10 mouse cellular contexts compared by ENCODE assay signal in the genomic region with DNA sequence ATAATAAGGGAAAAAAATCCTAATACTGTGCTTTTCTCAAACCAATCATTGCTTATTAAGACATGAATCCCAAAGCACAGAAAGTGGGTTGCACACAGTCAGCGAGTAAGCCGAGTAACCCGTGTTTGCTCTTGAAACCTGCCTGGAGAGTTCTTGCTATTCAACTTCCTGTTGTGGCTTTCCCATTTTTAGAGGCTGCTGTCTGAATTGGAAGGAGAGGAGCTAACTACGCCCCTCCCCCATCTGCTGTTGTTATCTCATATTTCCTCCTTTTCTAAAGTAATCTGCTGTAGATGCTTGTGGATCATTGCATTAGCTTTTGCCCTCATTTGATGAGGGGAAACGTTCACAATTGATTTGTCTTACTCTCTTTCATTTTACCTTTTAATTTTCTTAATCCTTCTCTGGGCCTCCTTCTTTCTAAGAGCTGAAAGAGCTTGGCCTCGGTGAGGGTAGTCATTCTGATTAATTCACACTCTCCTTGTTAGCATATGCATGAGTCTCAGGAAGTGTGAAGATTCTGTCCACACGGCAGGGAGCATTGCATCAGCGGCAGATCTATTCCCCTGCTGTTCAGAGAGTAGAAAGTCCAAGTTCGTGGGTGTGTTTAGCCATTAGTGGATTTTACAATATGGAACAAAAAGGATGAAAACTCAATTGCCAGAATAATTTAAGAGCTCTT.
DNase-seq lines count a peak whose midpoint lies in the region; ATAC-seq and TF ChIP-seq lines count a peak whose summit lies in the region.
"Had no signal": no experiment of that assay in that cellular context is flagged by ENCODE, and none has a peak within 500 bp of the region (broad histone marks: within the 10 kb centered on the region; RNA-seq: fewer than 3 reads in every experiment).

No protein-coding gene starts in this region.

- WGBS in midbrain, embryonic 10.5 days = 24% methylated on average over 9 of the region's 9 CpGs
- 9% methylated on average over 9 of the region's 9 CpGs for WGBS in midbrain, postnatal 0 days
- WGBS in forebrain, embryonic 16.5 days = 2% methylated on average over 9 of the region's 9 CpGs
- WGBS in limb, embryonic 10.5 days = 42% methylated on average over 9 of the region's 9 CpGs

- DNase-seq in midbrain, embryonic 10.5 days (ENCODE audit: low spot score) = peak; percentile 41
- DNase-seq in midbrain, postnatal 0 days (ENCODE audit: low spot score) = no peak
- peak; percentile 5 to 6 for DNase-seq in left cerebral cortex, postnatal 36 days (ENCODE audit: low spot score in 2 of 2)
- peak; percentile 7 for DNase-seq in right cerebral cortex, postnatal 25 days
- DNase-seq in adrenal gland, adult 8-10 months = no peak
- no peak for DNase-seq in limb, embryonic 10.5 days (ENCODE audit: low spot score)

- ATAC-seq in midbrain, postnatal 0 days (ENCODE audit: low FRiP score) = no peak
- ATAC-seq in forebrain, embryonic 16.5 days = peak; percentile 95
- ATAC-seq in erythroblast, adult 5-6 weeks (replicated peaks; ENCODE audit: low FRiP score, poor library complexity, severe bottlenecking) = no peak
- ATAC-seq: Patski had no signal

- H3K27ac ChIP-seq in midbrain, embryonic 10.5 days (replicated peaks) = peak overlapping the region; percentile 59
- no peak overlapping the region for H3K27ac ChIP-seq in midbrain, postnatal 0 days (ENCODE audit: low read depth, low read length)
- H3K27ac ChIP-seq in forebrain, embryonic 16.5 days (ENCODE audit: low read length) = peak overlapping the region; percentile 69
- H3K27ac ChIP-seq in limb, embryonic 10.5 days = no peak overlapping the region
- H3K27ac ChIP-seq: left cerebral cortex, adult 2 months had no signal

- intact Hi-C loops in left cerebral cortex, postnatal 36 days (cut with DNase I) = no loop called here

- no peak for TF ChIP-seq CTCF in midbrain, postnatal 0 days (IDR thresholded peaks at IDR 0.05)

- no peak overlapping the region for H3K4me2 ChIP-seq in midbrain, postnatal 0 days (ENCODE audit: low read depth, low read length, poor library complexity, severe bottlenecking)
- no peak overlapping the region for H3K4me2 ChIP-seq in forebrain, embryonic 16.5 days (ENCODE audit: low read length)

- no peak overlapping the region for H3K9ac ChIP-seq in midbrain, postnatal 0 days (replicated peaks; ENCODE audit: low read length, poor library complexity, severe bottlenecking)
- no peak overlapping the region for H3K9ac ChIP-seq in forebrain, embryonic 16.5 days (replicated peaks; ENCODE audit: low read depth, low read length)

- H3K4me1 ChIP-seq in midbrain, embryonic 10.5 days = peaks cover 12% of the 10 kb centered on the region
- no peaks in the 10 kb centered on the region for H3K4me1 ChIP-seq in midbrain, postnatal 0 days (ENCODE audit: insufficient read depth, low read length)
- H3K4me1 ChIP-seq in forebrain, embryonic 16.5 days (replicated peaks; ENCODE audit: control insufficient read depth, insufficient read depth, low read length) = peaks cover 11% of the 10 kb centered on the region
- H3K4me1 ChIP-seq in limb, embryonic 10.5 days = no peaks in the 10 kb centered on the region

- no peaks in the 10 kb centered on the region for H3K9me3 ChIP-seq in midbrain, embryonic 10.5 days (replicated peaks)
- H3K9me3 ChIP-seq in midbrain, postnatal 0 days (ENCODE audit: low read length) = no peaks in the 10 kb centered on the region
- no peaks in the 10 kb centered on the region for H3K9me3 ChIP-seq in forebrain, embryonic 16.5 days (ENCODE audit: control insufficient read depth, low read length)
- H3K9me3 ChIP-seq in limb, embryonic 10.5 days (replicated peaks) = no peaks in the 10 kb centered on the region

- H3K27me3 ChIP-seq in midbrain, embryonic 10.5 days (ENCODE audit: low read depth, poor library complexity, severe bottlenecking) = no peaks in the 10 kb centered on the region
- H3K27me3 ChIP-seq in midbrain, postnatal 0 days (ENCODE audit: insufficient read depth, low read length) = no peaks in the 10 kb centered on the region
- H3K27me3 ChIP-seq in forebrain, embryonic 16.5 days (replicated peaks; ENCODE audit: control insufficient read depth, insufficient read depth, low read length) = no peaks in the 10 kb centered on the region
- no peaks in the 10 kb centered on the region for H3K27me3 ChIP-seq in limb, embryonic 10.5 days (ENCODE audit: low read depth, poor library complexity, severe bottlenecking)
- H3K27me3 ChIP-seq: Patski had no signal

- H3K4me3 ChIP-seq in midbrain, embryonic 10.5 days = no peak overlapping the region
- no peak overlapping the region for H3K4me3 ChIP-seq in midbrain, postnatal 0 days (ENCODE audit: low read depth, low read length)
- H3K4me3 ChIP-seq in forebrain, embryonic 16.5 days (replicated peaks; ENCODE audit: low read length) = no peak overlapping the region
- no peak overlapping the region for H3K4me3 ChIP-seq in limb, embryonic 10.5 days
- H3K4me3 ChIP-seq: left cerebral cortex, adult 2 months had no signal

- H3K36me3 ChIP-seq in midbrain, embryonic 10.5 days = no peaks in the 10 kb centered on the region
- H3K36me3 ChIP-seq in midbrain, postnatal 0 days (ENCODE audit: insufficient read depth, low read length) = no peaks in the 10 kb centered on the region
- H3K36me3 ChIP-seq in forebrain, embryonic 16.5 days (ENCODE audit: control insufficient read depth, insufficient read depth) = no peaks in the 10 kb centered on the region
- no peaks in the 10 kb centered on the region for H3K36me3 ChIP-seq in limb, embryonic 10.5 days

Comparison
In these comparisons a context has a peak if more than half of its experiments do, and no peak if none do; other contexts are left out.
1. DNase-seq: peak in midbrain, embryonic 10.5 days (single experiment), left cerebral cortex, postnatal 36 days (2 of 2) and right cerebral cortex, postnatal 25 days (single experiment); none in midbrain, postnatal 0 days (single experiment), adrenal gland, adult 8-10 months (single experiment) and limb, embryonic 10.5 days (single experiment).
2. H3K27ac ChIP-seq: peak in midbrain, embryonic 10.5 days (single experiment) and forebrain, embryonic 16.5 days (single experiment); none in midbrain, postnatal 0 days (single experiment) and limb, embryonic 10.5 days (single experiment).